Mouse (Mus musculus) kidney, adult 9 months (tissue): ENCODE measurements at regions not wholly inside any gene's neighbourhood (a gene's known extent, or its start where the extent isn't known, plus 50 kb on each side); places are given as distances from the start of the nearest gene placed in this dataset.
A peak's percentile ranks its signal among the peaks of the same experiment; 100 is the strongest.

Experiments
- DNase-seq: peaks from one replicate; pipeline ENCODE4 v3.0.0; 2022

GRCm38 (mm10) chr11:57958233-57958632 lies 50.6 kb upstream of the Larp1 start:
- no peak for DNase-seq

- no peak for DNase-seq
Observed at GRCm38 (mm10) chr11:57956909-57957308, 52.0 kb upstream of the Larp1 start.

- DNase-seq: no peak
Observed at GRCm38 (mm10) chr11:57956076-57956475, 52.8 kb upstream of the Larp1 start.

- no peak for DNase-seq
Observed at GRCm38 (mm10) chr11:57955476-57955875, 53.4 kb upstream of the Larp1 start.

GRCm38 (mm10) chr11:57954510-57955184 lies 54.2 kb upstream of the Larp1 start:
- DNase-seq: no peak

GRCm38 (mm10) chr11:57953694-57954093 lies 55.2 kb upstream of the Larp1 start:
- DNase-seq: no peak

- DNase-seq: no peak
Observed at GRCm38 (mm10) chr11:57952619-57953018, 56.2 kb upstream of the Larp1 start.

GRCm38 (mm10) chr11:57951541-57952326 lies 57.1 kb upstream of the Larp1 start:
- DNase-seq: no peak

GRCm38 (mm10) chr11:57950989-57951388 lies 57.9 kb upstream of the Larp1 start:
- peak; percentile 60 for DNase-seq

GRCm38 (mm10) chr11:57949067-57949466 lies 59.8 kb upstream of the Larp1 start:
- no peak for DNase-seq

GRCm38 (mm10) chr11:57947347-57947746 lies 61.5 kb upstream of the Larp1 start:
- no peak for DNase-seq

GRCm38 (mm10) chr11:57934391-57934850 lies 74.4 kb upstream of the Larp1 start:
- DNase-seq: peak; percentile 84

GRCm38 (mm10) chr11:57933065-57933464 lies 75.8 kb upstream of the Larp1 start:
- no peak for DNase-seq

GRCm38 (mm10) chr11:57929506-57929905 lies 79.4 kb upstream of the Larp1 start:
- DNase-seq: no peak

GRCm38 (mm10) chr11:57920263-57920662 lies 87.6 kb upstream of the Hand1 start:
- DNase-seq: no peak

GRCm38 (mm10) chr11:57918447-57919059 lies 85.9 kb upstream of the Hand1 start:
- no peak for DNase-seq

- DNase-seq: no peak
Observed at GRCm38 (mm10) chr11:57917974-57918373, 85.4 kb upstream of the Hand1 start.

GRCm38 (mm10) chr11:57916016-57916415 lies 83.4 kb upstream of the Hand1 start:
- DNase-seq: no peak

GRCm38 (mm10) chr11:57913801-57914560 lies 81.4 kb upstream of the Hand1 start:
- no peak for DNase-seq

GRCm38 (mm10) chr11:57913020-57913699 lies 80.5 kb upstream of the Hand1 start:
- DNase-seq: no peak

- no peak for DNase-seq
Observed at GRCm38 (mm10) chr11:57911698-57912283, 79.2 kb upstream of the Hand1 start.

- DNase-seq: no peak
Observed at GRCm38 (mm10) chr11:57904216-57904615, 71.6 kb upstream of the Hand1 start.
